Mouse (Mus musculus) c-Kit-positive CD71-positive TER-119-negative erythroid progenitor cells, embryonic 14.5 days (primary cell): ENCODE data around the gene Cdkn2b.

Source experiments
- DNase-seq: peaks from one replicate; pipeline ENCODE4 v3.0.0-alpha.2; 2013; ENCODE audit warnings: low read depth

The Cdkn2b gene

DNA sequence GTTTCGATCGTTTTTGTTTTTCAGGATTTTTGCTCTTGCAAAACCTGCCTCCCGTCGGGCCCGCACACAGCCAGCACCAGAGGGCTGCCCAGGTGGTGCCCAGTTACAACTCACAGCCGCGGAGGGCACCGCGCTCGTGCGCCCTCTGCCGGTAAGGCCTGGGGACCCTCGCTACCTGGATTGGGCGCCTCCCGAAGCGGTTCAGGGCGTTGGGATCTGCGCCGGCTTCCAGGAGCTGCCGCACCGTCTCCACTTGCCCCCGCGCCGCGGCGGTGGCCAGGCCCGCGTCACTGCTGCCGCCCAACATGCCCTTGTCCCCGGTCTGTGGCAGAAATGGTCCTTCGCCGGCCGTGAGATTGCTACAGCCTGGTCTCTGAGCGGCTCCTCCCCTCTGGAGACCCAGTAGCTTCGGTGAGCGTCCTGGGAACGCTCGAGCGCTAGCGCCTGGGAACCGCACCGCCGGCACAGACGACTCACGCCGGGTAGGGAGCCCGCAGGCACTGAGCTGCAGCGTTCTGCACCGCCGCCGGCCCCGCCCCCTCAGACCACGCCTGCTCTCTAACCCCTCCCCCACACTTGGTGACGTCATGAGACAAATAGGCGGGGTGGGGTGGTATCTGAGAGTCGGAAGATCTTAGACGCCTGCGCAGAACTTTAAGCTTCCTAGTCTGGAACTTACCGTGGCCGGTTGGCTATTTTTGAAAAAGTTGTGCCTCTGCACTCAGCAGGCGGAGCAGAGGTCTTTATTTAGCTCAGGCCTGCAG, at the start of gene Cdkn2b:
Cdkn2b (minus strand) TSS at position 549 of the 764 bp plus-strand sequence.
- peak; percentile 77 for DNase-seq

DNA sequence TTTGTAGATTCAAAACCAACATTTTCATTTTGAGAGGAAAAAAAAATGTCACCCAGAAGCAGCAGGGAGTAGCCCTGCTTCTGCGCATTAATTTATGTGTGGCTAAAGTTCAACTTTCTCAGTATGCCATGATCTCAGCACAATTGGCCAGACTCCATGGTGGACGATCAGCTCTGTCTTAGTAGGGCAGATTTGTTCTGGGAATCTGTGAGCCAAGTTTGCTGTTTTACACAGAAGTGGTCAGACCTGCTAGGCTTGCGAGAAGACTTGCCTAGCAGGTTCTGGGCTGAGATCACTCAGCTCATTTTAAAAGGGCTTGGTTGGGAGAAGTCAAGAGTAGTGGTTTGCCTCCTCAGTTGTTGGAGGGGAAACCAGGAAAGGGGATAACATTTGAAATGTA, 49.5 kb upstream of the Cdkn2b start:
- DNase-seq: no peak

DNA sequence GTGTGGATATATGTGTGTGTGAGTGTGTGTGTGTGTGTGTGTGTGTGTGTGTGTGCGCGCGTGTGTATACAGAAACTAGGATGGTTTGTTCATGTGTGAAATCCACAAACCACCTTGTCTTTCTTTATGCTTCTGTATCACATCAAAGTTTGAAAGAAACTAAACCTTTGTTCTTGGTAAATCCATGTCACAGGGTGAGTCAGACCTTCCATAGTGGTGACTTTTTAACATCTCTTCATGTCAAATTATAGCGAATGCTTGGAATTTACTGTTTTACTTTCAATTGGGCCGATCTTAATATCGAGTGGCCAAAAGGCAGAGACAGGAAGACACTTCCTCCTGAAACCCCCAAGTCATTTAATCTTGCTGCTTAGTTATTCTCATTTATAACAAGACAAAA, 48.7 kb upstream of the Cdkn2b start:
- no peak for DNase-seq

DNA sequence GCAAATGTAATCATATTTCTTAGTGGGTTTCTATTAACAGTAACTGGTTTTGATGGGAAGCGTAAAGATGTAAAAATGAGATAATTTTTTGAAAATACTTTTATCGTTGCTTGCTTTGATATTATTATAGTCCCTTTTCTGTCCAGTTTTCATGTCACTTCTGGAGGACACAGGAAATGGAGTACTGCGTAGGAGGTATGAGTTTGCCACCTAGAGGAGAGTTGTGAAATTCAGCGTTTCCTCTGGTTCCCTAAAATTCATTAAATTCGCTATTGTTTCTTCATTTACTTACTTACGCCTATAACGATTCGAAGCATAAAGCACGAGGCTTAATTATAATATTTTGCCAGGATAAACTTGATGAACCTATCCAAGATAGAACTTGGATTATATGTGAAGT, 43.1 kb upstream of the Cdkn2b start:
- no peak for DNase-seq

DNA sequence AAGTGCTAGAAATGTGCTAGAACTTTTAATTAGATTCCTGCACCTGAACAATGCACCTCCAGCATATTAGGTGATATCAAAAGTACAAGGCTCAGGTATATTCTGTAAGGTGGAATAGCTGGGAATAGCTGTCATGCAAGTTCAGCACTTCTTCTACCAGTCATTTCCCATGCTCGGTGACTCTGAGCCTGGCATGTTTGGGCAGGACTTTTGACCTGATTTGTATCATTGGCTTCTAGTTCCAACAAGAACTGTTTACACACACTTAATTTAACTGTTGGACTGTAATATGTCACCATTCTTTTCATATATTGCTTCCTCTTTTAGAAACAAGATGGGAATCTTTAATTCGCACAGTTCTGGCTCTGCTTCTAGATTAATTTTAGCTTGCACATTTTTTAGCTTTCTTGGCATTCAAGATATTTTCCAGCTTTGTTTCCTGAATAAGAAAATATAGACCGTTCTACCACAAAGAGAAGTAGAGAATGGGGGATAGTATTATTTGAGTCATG, 42.3 kb upstream of the Cdkn2b start:
- no peak for DNase-seq

DNA sequence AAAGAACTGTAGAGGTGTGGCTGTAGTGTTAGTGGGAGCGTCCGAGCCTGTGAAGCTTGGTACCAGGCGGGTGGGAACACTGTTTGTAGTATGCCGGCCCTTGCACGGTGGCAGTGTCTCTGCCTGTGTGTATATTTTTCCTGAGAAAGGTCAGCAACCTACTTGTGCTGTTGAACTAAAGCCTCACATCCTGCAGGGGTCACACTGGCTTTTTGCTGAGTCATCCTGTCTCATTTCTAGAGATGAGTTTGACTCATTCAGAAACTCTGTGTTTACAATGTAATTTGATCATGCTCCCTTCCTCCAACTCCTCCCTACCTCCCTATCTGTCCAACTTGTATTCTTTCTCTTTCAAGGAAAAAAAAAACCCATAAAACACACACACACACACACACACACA, 40.6 kb upstream of the Cdkn2b start:
- DNase-seq: no peak

DNA sequence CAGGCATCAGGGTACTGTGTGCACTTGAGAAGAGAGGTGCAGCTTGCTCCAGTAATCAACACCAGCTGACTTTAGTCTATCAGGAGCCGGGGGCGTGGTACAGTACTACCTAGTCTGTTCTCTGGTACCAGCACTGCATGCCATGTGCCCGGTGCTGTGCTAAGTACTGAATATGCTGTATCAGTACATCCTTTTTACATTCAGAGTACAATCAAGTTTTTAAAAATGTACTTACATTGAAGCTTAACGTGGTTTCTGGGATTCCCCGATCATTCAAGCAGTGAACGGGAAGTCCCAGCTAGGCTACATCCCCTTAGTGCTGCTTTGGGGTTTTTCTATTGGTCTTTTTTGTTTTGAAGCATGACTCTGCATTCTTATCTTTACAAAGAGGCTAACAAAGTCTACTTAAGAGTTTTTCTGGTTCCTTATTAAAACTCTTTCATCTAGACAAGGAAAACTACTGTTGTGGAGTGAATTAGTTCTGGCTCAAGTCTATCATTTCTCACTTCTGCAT, 40.2 kb upstream of the Cdkn2b start:
- no peak for DNase-seq

DNA sequence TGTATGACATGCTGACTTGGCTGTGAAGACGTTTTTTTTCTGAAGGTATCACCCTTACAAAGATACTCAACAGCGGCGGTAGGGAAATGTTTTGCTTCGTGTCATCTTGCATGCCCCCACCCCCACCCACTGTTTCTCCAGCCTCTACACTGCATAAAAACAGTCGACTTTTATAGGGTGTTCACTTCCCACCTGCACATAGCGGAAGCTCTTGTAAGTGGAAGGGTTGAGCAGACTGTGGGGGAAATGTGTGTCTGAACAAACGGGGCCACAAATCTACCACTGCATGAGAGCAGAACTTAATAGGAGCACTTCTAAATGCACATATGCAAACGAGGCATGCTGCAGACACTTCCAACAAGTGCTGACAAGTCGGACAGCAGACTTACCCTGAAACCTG, 39.6 kb upstream of the Cdkn2b start:
- DNase-seq: no peak

DNA sequence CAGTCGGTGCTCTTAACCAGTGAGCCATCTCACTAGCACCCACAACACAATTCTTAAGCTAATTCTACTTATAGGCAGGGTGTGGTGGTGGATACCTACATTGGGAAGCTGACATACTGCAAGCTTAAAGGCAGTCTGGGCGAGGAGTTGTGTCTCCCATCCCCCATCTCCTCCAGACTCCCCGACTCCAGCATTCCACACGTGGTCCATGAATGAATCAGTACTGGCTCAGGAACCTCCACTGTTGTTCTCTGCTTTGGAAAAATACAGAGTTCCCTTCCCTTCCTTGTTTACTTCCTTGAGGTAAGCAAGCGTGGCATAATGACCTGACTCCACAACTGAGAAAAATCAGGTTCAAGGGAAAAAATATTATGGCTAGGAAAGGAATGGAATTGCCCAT, 38.0 kb upstream of the Cdkn2b start:
- no peak for DNase-seq

DNA sequence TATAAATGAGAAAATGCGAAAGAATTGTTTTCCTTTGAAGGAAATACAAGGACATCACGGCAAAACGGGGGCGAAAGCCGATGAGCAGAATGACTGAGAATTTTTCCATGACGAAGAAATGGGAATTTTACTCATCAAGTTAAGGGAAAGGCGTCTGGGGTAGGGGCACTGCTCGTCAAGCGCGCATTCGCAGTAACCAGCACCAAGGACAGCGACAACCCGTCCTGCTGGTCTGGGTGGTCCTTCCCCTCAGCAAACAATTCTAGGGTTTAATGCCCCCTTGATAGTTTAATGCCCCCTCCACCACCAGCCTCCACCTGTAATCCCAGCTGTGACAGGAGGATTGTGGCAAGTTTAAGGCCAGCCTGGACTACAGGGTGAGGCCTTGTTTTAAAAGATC, 2.6 kb upstream of the Cdkn2b start:
- no peak for DNase-seq

DNA sequence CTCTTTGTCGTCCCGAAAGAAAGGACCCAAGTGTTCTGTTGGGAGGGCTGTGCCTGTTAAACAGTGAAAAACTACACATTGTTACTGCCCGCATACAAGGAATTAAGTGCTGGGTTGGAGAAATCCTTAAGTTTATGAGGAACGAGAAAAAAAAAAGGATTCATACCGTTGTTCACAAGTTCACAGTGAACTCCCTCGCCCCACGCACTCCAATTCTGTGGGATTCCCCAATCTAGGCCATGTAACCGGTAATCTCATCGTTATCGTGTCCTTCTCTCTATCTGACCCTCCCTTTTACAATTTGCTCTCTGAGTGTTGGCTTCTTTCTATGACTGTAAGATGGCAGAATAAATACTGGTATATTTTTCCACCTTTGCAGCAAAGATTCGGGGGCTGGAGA, 843 bp downstream of the Cdkn2b start:
- no peak for DNase-seq

DNA sequence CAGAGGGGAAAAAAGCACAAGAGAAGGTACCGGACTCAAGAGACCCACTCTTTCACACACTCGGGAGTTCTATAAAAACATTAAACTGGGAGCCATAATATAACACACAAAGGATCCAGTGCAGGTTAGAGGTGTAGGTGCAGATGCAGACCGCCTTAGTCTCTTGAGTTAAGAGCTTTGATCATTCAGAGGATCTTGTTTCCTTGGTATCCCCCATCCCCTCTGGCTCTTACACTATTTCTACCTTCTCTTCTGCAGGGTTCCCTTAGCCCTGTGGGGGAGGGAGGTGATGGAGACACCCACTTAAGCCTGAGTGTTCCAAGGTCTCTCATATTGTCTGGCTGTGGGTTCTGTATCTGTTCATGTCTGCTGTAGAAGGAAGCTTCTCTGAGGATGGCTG, 2.8 kb downstream of the Cdkn2b start:
- DNase-seq: no peak

DNA sequence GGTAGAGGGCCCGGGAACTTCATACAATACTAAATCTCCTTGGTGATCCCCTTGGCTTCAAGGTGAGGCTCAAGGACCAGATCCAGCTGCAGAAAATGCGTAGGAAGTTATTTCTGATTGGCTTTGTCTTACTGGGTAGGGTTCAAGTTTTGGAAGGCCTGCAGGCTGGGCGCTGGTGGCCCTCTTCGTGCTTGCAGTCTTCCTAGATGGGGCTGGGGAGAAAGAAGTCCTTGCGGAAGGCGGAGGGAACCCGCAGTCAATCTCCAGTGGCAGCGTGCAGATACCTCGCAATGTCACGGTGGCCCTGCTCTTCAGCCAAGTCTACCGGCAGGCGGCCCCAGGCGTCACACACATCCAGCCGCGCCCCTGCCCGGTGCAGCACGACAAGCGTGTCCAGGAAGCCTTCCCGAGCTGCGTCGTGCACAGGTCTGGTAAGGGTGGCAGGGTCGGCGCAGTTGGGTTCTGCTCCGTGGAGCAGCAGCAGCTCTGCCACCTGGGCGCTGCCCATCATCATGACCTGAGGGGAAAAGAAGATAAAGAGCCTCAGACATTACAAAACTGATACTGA, 4.0 kb downstream of the Cdkn2b start:
- DNase-seq: no peak

DNA sequence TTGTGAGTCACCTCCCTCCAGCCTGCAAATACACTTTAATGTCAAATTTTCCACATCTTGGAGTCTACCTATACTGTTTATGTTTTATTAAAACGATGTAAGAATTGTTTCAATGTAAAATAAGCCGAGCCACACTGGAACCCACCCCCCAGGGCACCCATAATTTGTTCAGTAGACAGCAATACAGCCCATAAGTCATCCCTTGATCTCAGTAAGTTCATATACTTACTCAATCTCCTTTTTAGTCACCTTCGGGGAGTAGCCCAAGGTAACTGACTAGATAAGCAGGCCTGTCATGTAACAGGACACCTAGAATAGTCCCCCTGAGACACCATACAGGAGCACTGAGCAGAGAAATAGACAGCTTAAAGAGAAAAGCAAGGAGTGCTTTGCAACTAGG, 5.1 kb downstream of the Cdkn2b start:
- DNase-seq: no peak

DNA sequence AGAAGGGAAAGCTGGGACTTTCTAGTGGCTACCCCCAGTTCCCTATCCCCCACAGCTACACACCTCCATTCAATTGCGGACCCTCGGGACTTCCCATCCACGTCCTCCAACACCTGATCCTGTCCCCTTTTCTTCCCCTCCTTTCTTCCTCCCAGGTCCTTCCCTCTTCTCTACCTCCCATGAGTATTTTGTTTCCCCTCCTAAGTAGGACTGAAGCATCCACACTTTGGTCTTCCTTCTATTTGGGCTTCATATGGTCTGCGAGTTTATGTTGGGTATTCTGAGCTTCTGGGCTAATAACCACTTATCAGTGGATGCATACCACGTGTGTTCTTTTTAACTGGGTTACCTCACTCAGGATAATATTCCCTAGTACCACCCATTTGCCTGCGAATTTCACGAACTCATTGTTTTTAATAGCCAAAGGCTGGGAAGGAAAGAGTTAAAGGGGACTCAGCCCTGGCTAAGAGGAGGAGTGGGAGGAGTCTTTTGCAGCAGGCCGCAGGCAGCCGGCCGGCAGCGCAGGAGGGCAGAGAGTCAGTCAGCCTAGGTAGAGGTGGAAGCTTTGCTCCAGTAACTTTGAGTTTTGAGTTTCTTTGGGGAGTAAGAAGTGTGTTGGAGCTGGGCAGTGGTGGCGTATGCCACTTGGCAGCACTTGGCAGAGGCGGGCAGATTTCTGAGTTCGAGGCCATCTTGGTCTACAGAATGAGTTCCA, 7.4 kb downstream of the Cdkn2b start:
- no peak for DNase-seq

DNA sequence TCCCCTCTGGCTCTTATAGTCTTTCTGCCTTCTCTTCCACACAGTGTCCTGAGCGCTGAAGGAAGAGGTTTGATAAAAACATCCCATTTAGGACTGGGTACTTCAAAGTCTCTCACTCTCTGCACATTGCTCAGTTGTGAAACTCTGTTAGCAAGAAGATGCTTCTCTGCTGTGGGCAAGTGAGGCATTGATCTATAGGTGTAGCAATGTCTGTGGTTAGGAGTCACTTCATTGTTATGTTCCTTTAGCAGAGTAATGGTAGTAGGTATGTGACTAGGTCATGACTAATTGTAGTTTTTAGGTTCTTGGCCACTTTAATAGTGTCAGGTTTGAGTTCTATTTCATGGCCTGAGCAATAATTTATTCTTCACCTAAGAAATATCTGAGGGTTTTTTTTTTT, 8.7 kb downstream of the Cdkn2b start:
- DNase-seq: no peak

DNA sequence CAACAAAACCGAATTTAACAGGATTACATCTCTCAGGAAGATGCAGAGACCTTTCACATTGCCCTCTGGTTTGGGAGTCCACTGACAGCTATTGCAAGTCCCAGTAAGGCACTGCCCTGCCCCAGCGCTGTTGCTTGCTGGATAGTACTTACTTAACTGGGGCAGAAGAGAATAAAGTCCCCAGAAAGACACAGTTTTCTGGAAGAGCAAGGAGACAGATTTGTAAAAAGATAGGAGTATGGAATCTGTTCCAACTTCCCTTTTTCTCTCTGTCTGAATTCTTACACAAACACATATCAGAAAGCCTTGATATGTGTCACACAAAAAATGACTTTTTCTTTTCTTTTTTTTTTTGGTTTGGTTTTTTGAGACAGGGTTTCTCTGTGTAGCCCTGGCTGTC, 11.1 kb downstream of the Cdkn2b start:
- DNase-seq: no peak

DNA sequence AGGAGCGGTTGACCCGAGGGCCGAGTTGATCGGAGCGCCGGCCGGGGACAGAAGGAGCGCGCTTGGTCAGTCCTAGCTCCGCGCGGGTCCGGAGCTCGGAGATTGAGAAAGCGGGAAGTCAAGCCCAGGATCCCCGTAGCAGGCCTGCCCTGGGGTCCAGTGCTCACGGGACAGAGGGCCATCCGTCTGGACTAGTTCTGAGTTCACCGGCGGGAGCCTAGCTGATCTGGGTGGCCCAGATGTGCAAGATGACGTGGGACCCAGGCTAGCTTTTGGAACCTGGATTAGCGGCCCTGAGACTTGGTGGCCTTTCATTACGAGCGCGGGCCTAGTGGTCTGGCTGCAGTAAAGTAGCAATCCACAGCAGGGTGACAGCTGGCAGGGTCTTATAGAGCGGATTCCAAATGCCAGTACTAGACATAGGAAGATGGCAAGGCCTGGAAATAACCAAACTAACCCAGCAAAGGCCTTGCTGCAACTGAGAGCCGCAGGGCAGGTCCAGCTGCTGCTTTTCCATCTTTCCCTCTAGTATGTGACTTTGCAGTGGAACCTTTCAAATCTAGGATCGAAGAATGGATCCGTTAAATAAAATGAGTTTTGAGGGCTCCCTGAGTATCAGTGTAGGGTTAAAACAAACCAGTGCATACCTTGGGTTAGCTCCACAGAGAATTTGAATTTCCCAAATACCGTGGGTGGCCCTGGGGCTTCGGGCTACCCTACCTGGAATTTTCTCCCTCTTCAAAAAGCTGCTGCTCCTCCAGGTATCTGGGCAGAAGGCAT, 15.2 kb downstream of the Cdkn2b start:
- DNase-seq: no peak

DNA sequence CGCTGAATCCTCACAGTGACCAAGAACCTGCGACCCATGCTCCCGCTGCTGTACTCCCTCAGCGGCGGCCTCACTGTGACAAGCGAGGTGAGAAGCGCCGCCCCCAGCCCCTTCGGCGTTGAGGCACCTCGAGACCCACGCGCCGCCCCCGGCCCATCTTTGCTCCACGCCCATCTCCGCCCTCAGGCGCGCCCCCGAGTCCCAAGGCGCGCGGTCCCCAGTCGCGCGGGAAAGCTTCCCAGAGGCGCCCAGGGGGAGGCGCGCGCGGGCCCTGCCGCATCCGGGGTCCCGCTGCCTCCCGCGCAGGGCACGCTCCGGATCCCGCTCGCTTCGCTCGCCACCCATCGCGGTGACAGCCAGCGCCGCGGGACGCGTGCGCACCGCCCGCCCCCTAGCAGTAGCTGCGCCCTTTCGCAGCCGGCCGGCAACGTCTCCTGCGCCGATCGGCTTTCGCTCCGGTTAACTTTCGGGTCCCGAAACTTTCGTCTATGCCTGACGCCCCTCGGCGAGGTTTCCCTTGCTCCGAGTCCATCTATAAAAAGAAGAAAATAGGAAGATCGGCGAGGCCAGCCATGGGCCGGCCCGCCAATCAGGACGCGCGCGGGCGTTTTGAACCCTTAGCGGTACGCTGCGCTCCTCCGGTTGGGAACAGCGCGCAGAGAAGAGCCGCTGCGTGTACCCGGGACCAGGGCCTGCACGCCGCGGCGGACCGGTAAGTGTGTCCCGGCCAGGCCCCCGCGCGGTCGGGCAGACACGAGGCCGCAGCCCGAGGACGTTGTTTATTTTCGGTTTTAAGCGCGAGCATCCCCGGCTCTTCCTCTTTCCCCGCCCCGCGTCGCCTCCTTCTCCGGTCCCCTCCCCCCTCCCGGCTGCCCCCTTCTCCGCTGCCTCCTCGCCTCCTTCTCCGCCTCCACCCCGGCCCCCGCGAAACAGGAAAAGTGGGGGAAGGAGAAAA, 16.1 kb downstream of the Cdkn2b start, which contains the start of gene Cdkn2a:
Cdkn2a (minus strand) TSS at position 168 of the 955 bp plus-strand sequence.
- DNase-seq: no peak

DNA sequence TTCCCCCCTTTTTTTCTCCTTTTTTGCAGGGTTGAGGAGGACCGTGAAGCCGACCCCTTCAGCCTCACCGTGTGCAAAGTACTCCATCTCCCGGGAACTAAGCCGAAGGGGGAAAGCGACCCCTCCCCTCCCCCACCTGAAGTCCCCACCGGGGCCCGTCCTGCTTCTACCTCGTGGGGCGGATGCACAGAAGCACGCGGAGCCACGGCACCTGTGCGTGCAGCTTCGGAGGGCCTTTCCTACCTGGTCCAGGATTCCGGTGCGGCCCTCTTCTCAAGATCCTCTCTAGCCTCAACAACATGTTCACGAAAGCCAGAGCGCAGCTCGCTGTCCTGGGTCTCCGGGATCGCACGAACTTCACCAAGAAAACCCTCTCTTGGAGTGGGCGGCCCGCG, 16.8 kb downstream of the Cdkn2b start:
- no peak for DNase-seq

DNA sequence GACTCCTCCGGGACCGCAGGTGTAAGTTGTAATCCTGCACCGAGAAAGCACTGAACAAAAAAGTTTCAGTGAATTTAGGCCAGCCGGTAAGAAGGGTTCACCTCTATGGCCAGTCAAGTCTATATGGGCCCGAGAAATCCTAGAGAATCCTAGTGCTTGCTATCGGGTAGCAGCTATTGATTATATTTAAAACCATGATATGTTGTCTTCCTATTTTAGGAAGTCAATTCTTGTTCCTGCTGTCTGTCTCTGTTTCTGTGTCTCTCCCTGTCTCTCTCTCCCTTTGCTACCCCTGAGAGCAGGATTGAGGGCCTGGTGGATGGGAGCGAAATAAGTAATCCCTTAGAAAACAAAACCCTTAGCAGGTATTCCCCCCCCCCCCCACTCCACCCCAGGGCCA, 17.3 kb downstream of the Cdkn2b start:
- no peak for DNase-seq
